Mouse (Mus musculus) retina, embryonic 14.5 days (tissue): ENCODE data around the gene Smyd4.

Source experiments
- DNase-seq: peaks from one replicate; pipeline ENCODE4 v3.0.0-alpha.2; 2015; ENCODE audit warnings: low spot score

The Smyd4 gene

DNA sequence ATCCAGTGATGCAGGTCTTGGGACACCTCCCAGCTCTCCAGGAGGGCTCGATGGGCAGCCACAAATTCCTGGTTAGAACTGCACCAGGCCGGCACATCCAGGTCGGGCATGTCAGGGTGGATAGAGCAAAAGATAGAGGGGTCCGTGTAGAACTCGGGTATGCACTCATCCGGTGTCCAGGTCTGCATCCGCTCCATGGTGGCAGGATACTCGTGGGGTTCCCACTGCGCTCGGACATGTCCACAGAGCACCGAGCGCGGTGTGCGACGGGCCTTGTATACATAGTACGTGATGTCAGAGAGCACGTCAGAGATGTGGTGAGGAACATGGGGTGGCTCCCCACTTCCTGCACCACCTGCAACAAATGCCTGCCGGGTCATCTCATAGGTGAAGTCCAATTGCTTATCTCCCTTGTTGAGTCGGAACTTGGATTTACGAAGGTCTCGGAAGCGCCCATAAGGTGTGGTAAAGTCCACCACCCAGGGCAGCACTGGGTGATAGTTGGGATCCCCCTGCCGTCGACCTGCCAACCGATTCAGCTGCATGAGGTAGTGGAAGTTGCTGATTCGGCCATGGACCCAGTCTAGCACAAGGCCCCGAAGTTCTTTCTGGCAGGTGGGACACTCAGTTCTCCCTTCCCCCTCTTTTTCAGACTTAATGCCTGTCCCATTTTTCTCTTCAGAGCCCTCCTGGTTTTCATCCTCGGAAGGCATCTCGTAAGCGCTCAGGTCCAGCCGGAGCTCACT, 104.8 kb downstream of the Smyd4 start:
- no peak for DNase-seq

DNA sequence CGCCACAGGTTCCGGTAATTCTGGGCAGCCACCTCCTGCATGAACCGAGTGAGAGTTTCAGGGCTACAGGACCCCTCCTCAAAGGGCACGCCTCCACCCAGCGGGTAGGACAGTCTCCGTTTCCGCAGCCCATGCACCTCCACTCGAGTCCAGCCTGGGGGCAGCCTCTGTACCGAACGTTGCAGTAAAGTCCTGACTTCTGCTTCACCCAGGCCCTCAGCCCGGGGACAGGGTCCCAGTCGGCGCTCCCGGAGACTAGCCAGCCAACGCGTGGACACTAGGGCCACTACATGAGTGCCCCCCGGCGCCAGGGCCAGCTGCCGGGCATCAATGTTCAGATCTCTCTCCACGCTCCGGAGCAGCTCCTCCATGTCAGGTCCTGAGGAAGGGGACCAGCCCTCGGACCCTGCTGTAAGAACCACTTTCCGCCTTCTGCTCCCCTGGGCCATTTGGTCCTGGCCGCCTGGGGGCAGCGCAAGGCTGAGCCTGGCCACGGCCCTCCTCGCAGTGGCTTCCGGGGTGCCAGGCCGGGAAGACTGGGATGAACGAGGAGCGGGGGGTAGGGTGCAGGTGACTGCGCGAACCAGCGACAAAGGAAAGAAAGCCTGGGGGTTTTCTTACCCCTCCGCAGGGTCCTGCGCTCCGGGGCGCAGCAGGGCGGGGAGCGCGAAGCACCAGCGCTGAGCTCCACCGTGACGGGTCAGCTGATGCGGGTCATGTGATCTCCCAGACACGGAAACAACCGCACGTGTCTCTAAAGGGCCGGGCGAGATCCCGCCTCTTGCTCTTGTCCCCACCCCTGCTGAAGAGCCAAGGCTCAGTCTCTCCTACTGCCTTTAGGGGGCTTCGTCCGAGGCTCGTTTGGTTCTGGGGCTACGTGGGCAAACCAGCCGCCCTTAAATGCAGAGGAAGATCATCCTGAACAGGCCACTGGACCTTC, 106.0 kb downstream of the Smyd4 start, which contains the start of gene Wdr81:
TSS of gene Wdr81 (minus strand) at position 727 of the 940 bp plus-strand sequence.
- peak; percentile 90 for DNase-seq
